Mouse (Mus musculus): ENCODE measurements around the gene Slc5a10. TPM values are rescaled to one million over a fixed set of nuclear protein-coding genes. Genes with fewer than 3 reads are reported as not detected.

Slc5a10 gene
- polyA plus RNA-seq, 1 experiment from 2014 or later, result 0.45 TPM

Other genes with a start within 250 kb of the Slc5a10 start
- 141 and 161 TPM in 2 replicates for gene Mfap4, start 235.4 kb downstream of the Slc5a10 start, polyA plus RNA-seq (2015; fragmentation: Nextera tagmentation; extraction: Ambion mirVana)
- gene Mapk7, start 226.4 kb downstream of the Slc5a10 start, polyA plus RNA-seq (2015; fragmentation: Nextera tagmentation; extraction: Ambion mirVana), result 54.1 and 63.6 TPM in 2 replicates
- 42.6 and 45.2 TPM in 2 replicates for gene B9d1, start 215.7 kb downstream of the Slc5a10 start, polyA plus RNA-seq (2015; fragmentation: Nextera tagmentation; extraction: Ambion mirVana)
- 22.1 and 25.5 TPM in 2 replicates for gene Epn2, start 141.1 kb downstream of the Slc5a10 start, polyA plus RNA-seq (2015; fragmentation: Nextera tagmentation; extraction: Ambion mirVana)
- gene Grap, start 67.6 kb downstream of the Slc5a10 start, polyA plus RNA-seq (2015; fragmentation: Nextera tagmentation; extraction: Ambion mirVana), result 12.9 and 13.0 TPM in 2 replicates
- 2.2 and 2.8 TPM in 2 replicates for gene Fam83g, start 36.7 kb downstream of the Slc5a10 start, polyA plus RNA-seq (2015; fragmentation: Nextera tagmentation; extraction: Ambion mirVana)
- gene Prpsap2, start 41.3 kb upstream of the Slc5a10 start, polyA plus RNA-seq (2015; fragmentation: Nextera tagmentation; extraction: Ambion mirVana), result 33.6 and 33.7 TPM in 2 replicates
- 10.6 and 12.4 TPM in 2 replicates for gene Ulk2, start 134.2 kb upstream of the Slc5a10 start, polyA plus RNA-seq (2015; fragmentation: Nextera tagmentation; extraction: Ambion mirVana)
- gene Akap10, start 209.4 kb upstream of the Slc5a10 start, polyA plus RNA-seq (2015; fragmentation: Nextera tagmentation; extraction: Ambion mirVana), result 19.1 and 19.2 TPM in 2 replicates
- gene Specc1, start 235.9 kb upstream of the Slc5a10 start, polyA plus RNA-seq (2015; fragmentation: Nextera tagmentation; extraction: Ambion mirVana), result 9.9 and 10.6 TPM in 2 replicates